Mouse (Mus musculus) activated CD4-positive, CD25-positive, alpha-beta regulatory T cell, adult 9 weeks (primary cell): ENCODE measurements around the gene Olfr1509. TPM values are rescaled to one million over a fixed set of nuclear protein-coding genes. Genes with fewer than 3 reads are reported as not detected.

Experiments
- polyA plus RNA-seq: library from polyadenylated mRNA; unstranded; fragments of 100-300 nt; shearing (Covaris generic); gene quantifications from one replicate; pipeline ENCODE4 v1.2.1, GENCODE M21; 2017

Gene Olfr1509
- not detected for polyA plus RNA-seq

DNA sequence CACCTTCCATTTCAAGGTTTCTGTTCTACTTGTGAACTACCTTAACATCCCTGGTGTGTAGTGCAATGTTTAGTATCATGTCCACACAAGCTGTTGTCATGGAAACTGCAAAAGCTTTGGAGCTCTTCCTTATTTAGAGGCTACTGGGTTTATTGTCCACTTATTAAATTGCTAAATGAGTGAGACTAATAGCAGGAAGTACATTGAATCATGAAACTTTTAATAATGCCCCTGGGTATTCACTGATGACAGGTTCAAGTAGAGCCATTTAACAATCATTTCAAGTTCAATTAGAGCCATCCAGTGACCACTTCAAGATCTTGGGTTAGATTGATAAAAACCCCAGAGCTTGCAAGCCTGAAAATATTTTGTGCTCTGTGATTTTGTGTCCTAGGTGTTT, at the start of gene Olfr1509:
Olfr1509 (plus strand) TSS at position 301 of the 400 bp plus-strand sequence.

GRCm38 (mm10) chr14:52397279-52397678, 45.5 kb upstream of the Olfr1509 start, which contains the start of gene Olfr1511:
TSS of gene Olfr1511 (minus strand) at chr14:52397379.

GRCm38 (mm10) chr14:52414273-52414672, 28.5 kb upstream of the Olfr1509 start, which contains the start of gene Olfr1510:
TSS of gene Olfr1510 (minus strand) at chr14:52414373.

DNA sequence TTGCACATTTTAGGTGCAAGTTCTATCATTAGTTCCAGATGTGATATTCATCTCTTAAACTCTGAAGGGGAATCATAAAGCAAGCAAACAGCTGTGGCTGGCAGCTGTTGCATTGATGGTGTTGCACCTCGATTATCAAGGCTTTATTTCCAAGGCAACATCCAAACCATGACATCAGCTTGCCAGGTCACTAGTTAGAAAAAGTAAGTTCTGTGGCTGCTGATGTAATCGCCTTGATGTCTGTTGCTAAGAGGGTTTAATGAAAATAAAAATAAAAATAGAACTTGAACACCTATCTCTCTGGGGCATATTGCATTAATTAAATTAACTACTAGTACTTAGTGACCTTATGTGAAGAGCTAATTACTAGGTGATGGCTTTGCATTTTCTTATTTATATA, 24.6 kb downstream of the Olfr1509 start, which contains the start of gene Olfr1508:
Olfr1508 (minus strand) TSS at position 101 of the 400 bp plus-strand sequence.

DNA sequence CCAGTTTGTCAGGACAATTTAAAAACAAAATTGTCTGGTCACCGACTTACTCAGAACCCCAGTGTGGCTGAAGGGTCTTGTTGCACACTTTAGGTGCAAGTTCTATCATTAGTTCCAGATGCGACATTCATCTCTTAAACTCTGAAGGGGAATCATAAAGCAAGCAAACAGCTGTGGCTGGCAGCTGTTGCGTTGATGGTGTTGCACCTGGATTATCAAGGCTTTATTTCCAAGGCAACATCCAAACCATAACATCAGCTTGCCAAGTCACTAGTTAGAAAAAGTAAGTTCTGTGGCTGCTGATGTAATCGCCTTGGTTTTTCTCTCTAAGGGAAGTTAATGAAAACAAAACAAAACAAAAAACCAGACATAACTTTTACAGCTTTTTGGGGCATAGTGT, 52.7 kb downstream of the Olfr1509 start, which contains the start of gene Olfr1507:
Olfr1507 (minus strand) TSS at position 234 of the 400 bp plus-strand sequence.

Other genes with a start within 250 kb of the Olfr1509 start
- 30.1 TPM for gene Supt16, start 245.6 kb upstream of the Olfr1509 start, polyA plus RNA-seq
- 51.7 TPM for gene Chd8, start 185.2 kb upstream of the Olfr1509 start, polyA plus RNA-seq
- gene Tox4, start 163.8 kb upstream of the Olfr1509 start, polyA plus RNA-seq = 107 TPM
- 22.2 TPM for gene Rab2b, start 163.4 kb upstream of the Olfr1509 start, polyA plus RNA-seq
- 72.0 TPM for gene Mettl3, start 137.9 kb upstream of the Olfr1509 start, polyA plus RNA-seq
- gene Sall2, start 114.2 kb upstream of the Olfr1509 start, polyA plus RNA-seq = 3.9 TPM
- gene Olfr1513, start 86.6 kb upstream of the Olfr1509 start, polyA plus RNA-seq = not detected
- gene Olfr1512, start 63.8 kb upstream of the Olfr1509 start, polyA plus RNA-seq = not detected
- gene Olfr1511, start 45.6 kb upstream of the Olfr1509 start, polyA plus RNA-seq = not detected
- gene Olfr1510, start 28.6 kb upstream of the Olfr1509 start, polyA plus RNA-seq = not detected
- not detected for gene Olfr1508, start 24.5 kb downstream of the Olfr1509 start, polyA plus RNA-seq
- gene Olfr1507, start 52.8 kb downstream of the Olfr1509 start, polyA plus RNA-seq = not detected